Mouse (Mus musculus) hindbrain, embryonic 10.5 days (tissue): ENCODE measurements at regions not wholly inside any gene's neighbourhood (a gene's known extent, or its start where the extent isn't known, plus 50 kb on each side); places are given as distances from the start of the nearest gene placed in this dataset.

Experiments
- DNase-seq: peaks from one replicate; pipeline ENCODE4 v3.0.0-alpha.2; 2017; ENCODE audit warnings: low spot score
- H3K27ac ChIP-seq: fragments of 300-500 bp; sonication (generic); 2 replicates; pipeline ENCODE4 v1.5.1; 2016; ENCODE audit warnings: mild to moderate bottlenecking, moderate library complexity
- H3K27me3 ChIP-seq: fragments of 300-500 bp; sonication (generic); 2 replicates; pipeline ENCODE4 v1.6.1; 2016; ENCODE audit warnings: mild to moderate bottlenecking; ENCODE audit not compliant: poor library complexity, insufficient read depth, severe bottlenecking
- H3K36me3 ChIP-seq: fragments of 300-500 bp; sonication (generic); 2 replicates; pipeline ENCODE4 v1.6.1; 2016; ENCODE audit warnings: mild to moderate bottlenecking, moderate library complexity
- H3K4me1 ChIP-seq: fragments of 300-500 bp; sonication (generic); replicated peaks from 2 replicates; pipeline ENCODE4 v1.6.1; 2016; ENCODE audit warnings: mild to moderate bottlenecking
- H3K4me3 ChIP-seq: fragments of 300-500 bp; sonication (generic); 2 replicates; pipeline ENCODE4 v1.5.1; 2016; ENCODE audit warnings: mild to moderate bottlenecking, moderate library complexity
- H3K9me3 ChIP-seq: fragments of 300-500 bp; sonication (generic); 2 replicates; pipeline ENCODE4 v1.6.1; 2016; ENCODE audit warnings: mild to moderate bottlenecking, moderate library complexity
- WGBS: fragments of 180-500 bp; shearing (Covaris S2); methylation state at CpG from one replicate; pipeline ENCODE4 v1.1.7; 2016; 5-methylcytosine and 5-hydroxymethylcytosine counted together

DNA sequence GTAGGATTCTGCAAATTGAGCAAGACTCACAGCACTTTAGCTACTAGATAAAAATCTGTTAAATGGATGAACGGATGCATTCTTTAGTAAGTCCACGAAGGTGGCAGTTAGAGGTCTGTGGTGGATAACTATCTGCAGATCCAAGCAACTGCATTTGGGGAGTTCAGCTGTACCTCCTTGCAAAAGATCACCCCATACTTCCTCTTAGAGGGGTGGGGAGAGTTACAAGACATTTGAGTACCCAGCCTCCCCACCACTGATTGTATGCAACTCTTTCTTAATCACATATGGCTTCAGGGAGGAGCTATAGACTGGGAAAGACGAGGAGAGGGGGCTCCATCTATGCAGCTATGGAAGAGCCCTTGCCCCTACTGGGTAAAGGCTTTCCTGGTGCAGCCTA is 144.1 kb downstream of the Postn start:
- Histone ChIP-seq H3K27ac (no peak overlapping the region), H3K27me3 (no peaks in the 10 kb centered on the region), H3K4me1 (0 out of 2 replicates have a peak, but pooled peaks cover 2% of the 10 kb centered on the region), H3K36me3 (no peaks in the 10 kb centered on the region), H3K4me3 (no peak overlapping the region), H3K9me3 (no peaks in the 10 kb centered on the region)
- DNase-seq: no peak
- WGBS: 84% methylated on average over 3 of the region's 3 CpGs

DNA sequence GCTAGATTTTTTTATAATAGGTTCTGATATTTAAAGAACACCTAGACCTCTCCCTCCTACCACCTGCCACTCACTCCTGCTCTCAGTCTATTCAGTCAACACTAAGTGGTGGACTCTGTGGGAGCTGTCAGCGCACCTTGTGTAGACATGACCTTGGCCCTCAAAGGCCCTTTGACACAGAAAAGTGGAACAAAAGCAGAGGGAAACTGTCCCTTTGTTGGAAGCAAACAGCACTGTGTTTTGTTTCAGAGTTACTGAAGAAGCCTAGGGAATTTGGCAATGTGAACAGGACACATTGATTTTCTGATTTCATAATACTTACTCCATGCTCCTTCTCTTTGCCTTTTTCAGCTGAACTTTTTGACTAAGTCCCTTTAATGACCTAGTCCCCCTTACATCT is 146.7 kb downstream of the Postn start:
- H3K9me3 ChIP-seq: no peaks in the 10 kb centered on the region
- no peaks in the 10 kb centered on the region for H3K27me3 ChIP-seq
- no peak overlapping the region for H3K27ac ChIP-seq
- 0 out of 2 replicates have a peak, but pooled peaks cover 2% of the 10 kb centered on the region for H3K4me1 ChIP-seq
- no peak overlapping the region for H3K4me3 ChIP-seq
- H3K36me3 ChIP-seq: no peaks in the 10 kb centered on the region
- 51% methylated on average over 1 of the region's 1 CpGs for WGBS
- no peak for DNase-seq

- Histone ChIP-seq H3K27me3 (no peaks in the 10 kb centered on the region), H3K27ac (no peak overlapping the region), H3K9me3 (no peaks in the 10 kb centered on the region), H3K36me3 (no peaks in the 10 kb centered on the region), H3K4me3 (no peak overlapping the region), H3K4me1 (0 out of 2 replicates have a peak, but pooled peaks cover 2% of the 10 kb centered on the region)
- DNase-seq: no peak
- 81% methylated on average over 5 of the region's 5 CpGs for WGBS
Observed at GRCm38 (mm10) chr3:54508906-54509305, 148.0 kb downstream of the Postn start.

DNA sequence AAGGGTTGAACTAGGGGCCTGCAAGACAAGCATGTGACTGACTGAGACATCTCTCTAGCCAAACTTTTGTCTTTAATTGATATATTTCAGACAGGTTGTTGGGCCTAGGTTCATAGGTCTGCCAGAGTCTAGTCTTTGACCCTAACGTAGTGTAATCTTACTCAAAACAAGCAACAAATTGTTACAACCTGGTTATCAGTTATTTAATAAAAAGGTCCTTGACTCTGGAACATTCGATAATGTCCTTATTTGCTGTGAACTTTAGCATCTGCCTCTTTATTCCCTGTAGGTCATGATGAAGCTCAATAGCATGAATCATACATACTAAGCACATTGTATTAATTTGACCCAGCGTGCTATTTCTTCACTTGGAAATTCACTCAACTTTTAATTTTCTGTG is 156.3 kb downstream of the Postn start:
- H3K4me1 ChIP-seq: no peaks in the 10 kb centered on the region
- DNase-seq: no peak
- H3K4me3 ChIP-seq: no peak overlapping the region
- no peak overlapping the region for H3K27ac ChIP-seq
- H3K9me3 ChIP-seq: peaks cover 6% of the 10 kb centered on the region; the same call in 1 of the 2 replicates
- no peaks in the 10 kb centered on the region for H3K36me3 ChIP-seq
- H3K27me3 ChIP-seq: no peaks in the 10 kb centered on the region
- 85% methylated on average over 3 of the region's 3 CpGs for WGBS

- H3K27ac ChIP-seq: no peak overlapping the region
- no peaks in the 10 kb centered on the region for H3K36me3 ChIP-seq
- H3K9me3 ChIP-seq: peaks cover 13% of the 10 kb centered on the region
- H3K4me1 ChIP-seq: no peaks in the 10 kb centered on the region
- no peak overlapping the region for H3K4me3 ChIP-seq
- WGBS: 89% methylated on average over 2 of the region's 2 CpGs
- no peak for DNase-seq
- no peaks in the 10 kb centered on the region for H3K27me3 ChIP-seq
Observed at GRCm38 (mm10) chr3:54522716-54523115, 161.8 kb downstream of the Postn start.

DNA sequence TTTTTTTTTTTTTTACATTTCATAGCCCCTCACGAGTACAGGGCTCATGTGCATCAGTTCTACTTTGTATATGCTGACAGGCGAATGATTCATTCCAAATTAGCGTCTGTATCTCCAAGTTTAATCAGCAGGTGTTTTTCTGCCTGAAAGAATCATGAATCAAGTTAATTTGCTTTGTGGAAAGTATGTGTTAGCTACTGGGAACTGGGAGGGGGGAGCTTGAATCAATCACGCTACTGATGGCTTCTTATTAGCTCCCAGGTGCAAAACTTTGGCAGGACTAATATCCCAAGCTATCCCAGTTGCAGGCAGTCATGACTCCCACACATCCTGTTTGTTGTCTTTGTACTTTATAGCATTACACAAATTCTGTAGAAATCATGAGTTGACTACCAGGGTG is 165.7 kb downstream of the Postn start:
- 90% methylated on average over 4 of the region's 4 CpGs for WGBS
- no peak for DNase-seq
- no peaks in the 10 kb centered on the region for H3K27me3 ChIP-seq
- no peak overlapping the region for H3K27ac ChIP-seq
- no peak overlapping the region for H3K4me3 ChIP-seq
- no peaks in the 10 kb centered on the region for H3K36me3 ChIP-seq
- peaks cover 8% of the 10 kb centered on the region for H3K9me3 ChIP-seq
- H3K4me1 ChIP-seq: no peaks in the 10 kb centered on the region

- no peak overlapping the region for H3K4me3 ChIP-seq
- DNase-seq: no peak
- H3K36me3 ChIP-seq: no peaks in the 10 kb centered on the region
- H3K27me3 ChIP-seq: no peaks in the 10 kb centered on the region
- WGBS: 83% methylated on average over 3 of the region's 3 CpGs
- no peak overlapping the region for H3K27ac ChIP-seq
- peaks cover 8% of the 10 kb centered on the region for H3K9me3 ChIP-seq
- H3K4me1 ChIP-seq: no peaks in the 10 kb centered on the region
Observed at GRCm38 (mm10) chr3:54528292-54528691, 164.3 kb upstream of the Supt20 start.

GRCm38 (mm10) chr3:54530251-54530650 is 162.4 kb upstream of the Supt20 start:
- DNase-seq: no peak
- Histone ChIP-seq H3K4me3 (no peak overlapping the region), H3K27ac (no peak overlapping the region), H3K9me3 (peaks cover 8% of the 10 kb centered on the region), H3K27me3 (no peaks in the 10 kb centered on the region), H3K36me3 (no peaks in the 10 kb centered on the region), H3K4me1 (no peaks in the 10 kb centered on the region)
- WGBS: 71% methylated on average over 6 of the region's 6 CpGs

DNA sequence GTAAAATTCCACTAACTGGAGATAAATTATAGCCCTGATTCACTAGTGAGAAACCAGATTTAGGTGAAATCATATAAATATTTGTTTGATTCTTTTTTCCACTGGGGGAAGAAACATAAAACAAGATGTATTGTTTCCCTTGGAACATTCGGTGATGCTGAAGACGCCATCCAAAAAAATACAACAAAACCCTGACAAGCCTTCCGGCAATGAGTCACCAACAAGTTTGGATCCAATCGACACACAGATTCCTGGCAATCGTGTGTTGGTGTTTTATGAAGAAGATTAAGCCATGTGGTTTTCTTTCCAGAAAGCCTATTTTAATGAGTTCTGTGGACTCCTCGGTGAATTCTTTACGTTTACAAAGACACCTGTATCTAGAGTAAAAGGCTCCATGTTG is 157.2 kb upstream of the Supt20 start:
- 91% methylated on average over 7 of the region's 7 CpGs for WGBS
- Histone ChIP-seq H3K4me1 (no peaks in the 10 kb centered on the region), H3K9me3 (no peaks in the 10 kb centered on the region), H3K27me3 (no peaks in the 10 kb centered on the region), H3K27ac (no peak overlapping the region), H3K4me3 (no peak overlapping the region), H3K36me3 (no peaks in the 10 kb centered on the region)
- no peak for DNase-seq

DNA sequence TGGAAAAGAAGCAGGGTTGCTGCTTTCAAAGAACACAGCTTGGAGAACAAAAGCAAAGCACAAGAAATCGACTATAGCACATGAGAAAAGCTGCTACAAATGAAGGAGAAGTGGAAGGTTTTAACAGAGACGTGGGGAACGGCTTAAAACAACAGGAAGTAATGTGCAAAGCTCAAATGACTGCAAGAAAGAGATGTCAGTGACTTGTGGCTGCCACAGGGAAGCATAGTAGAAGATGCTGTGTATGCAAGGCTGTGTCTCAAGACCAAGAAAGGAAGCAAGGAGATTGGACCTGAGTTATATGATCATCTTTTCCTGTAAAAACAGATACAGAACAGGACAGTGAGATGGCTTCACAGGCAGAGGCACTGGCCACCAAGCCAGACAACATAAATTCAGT is 154.6 kb upstream of the Supt20 start:
- H3K27me3 ChIP-seq: no peaks in the 10 kb centered on the region
- H3K27ac ChIP-seq: no peak overlapping the region
- no peak for DNase-seq
- no peak overlapping the region for H3K4me3 ChIP-seq
- WGBS: 61% methylated on average over 3 of the region's 3 CpGs
- no peaks in the 10 kb centered on the region for H3K36me3 ChIP-seq
- H3K4me1 ChIP-seq: no peaks in the 10 kb centered on the region
- H3K9me3 ChIP-seq: peaks cover 4% of the 10 kb centered on the region

GRCm38 (mm10) chr3:54540540-54541080 is 152.0 kb upstream of the Supt20 start:
- Histone ChIP-seq H3K36me3 (no peaks in the 10 kb centered on the region), H3K27ac (no peak overlapping the region), H3K4me3 (no peak overlapping the region), H3K9me3 (peaks cover 4% of the 10 kb centered on the region), H3K27me3 (no peaks in the 10 kb centered on the region), H3K4me1 (no peaks in the 10 kb centered on the region)
- DNase-seq: no peak
- 80% methylated on average over 3 of the region's 3 CpGs for WGBS

DNA sequence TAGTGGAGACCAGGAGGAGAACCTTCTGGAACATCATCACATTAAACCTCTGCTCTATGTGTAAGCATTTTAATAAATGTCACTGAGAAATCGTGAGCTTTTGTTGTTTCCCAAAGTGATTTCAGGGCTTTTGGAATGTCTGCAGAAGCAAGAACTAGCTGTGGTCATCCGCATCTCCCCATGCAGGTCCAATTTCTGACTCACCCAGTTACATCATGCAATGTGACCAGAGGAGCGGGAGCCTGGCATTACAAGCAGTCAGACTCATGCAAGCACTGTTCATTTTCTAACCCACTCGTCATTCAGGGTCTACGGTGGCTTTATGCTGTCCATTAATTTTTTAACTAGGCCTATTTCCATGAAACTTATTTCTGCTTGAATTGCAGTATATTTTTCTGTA is 151.2 kb upstream of the Supt20 start:
- peaks cover 4% of the 10 kb centered on the region for H3K9me3 ChIP-seq
- H3K36me3 ChIP-seq: no peaks in the 10 kb centered on the region
- DNase-seq: no peak
- H3K4me3 ChIP-seq: no peak overlapping the region
- WGBS: 89% methylated on average over 5 of the region's 5 CpGs
- no peaks in the 10 kb centered on the region for H3K4me1 ChIP-seq
- no peaks in the 10 kb centered on the region for H3K27me3 ChIP-seq
- no peak overlapping the region for H3K27ac ChIP-seq

- no peaks in the 10 kb centered on the region for H3K4me1 ChIP-seq
- no peak overlapping the region for H3K27ac ChIP-seq
- H3K36me3 ChIP-seq: no peaks in the 10 kb centered on the region
- H3K27me3 ChIP-seq: no peaks in the 10 kb centered on the region
- H3K4me3 ChIP-seq: no peak overlapping the region
- peaks cover 4% of the 10 kb centered on the region for H3K9me3 ChIP-seq
- DNase-seq: no peak
Observed at GRCm38 (mm10) chr3:54545393-54545792, 147.2 kb upstream of the Supt20 start.

- H3K36me3 ChIP-seq: no peaks in the 10 kb centered on the region
- no peak overlapping the region for H3K27ac ChIP-seq
- H3K4me1 ChIP-seq: no peaks in the 10 kb centered on the region
- no peaks in the 10 kb centered on the region for H3K27me3 ChIP-seq
- H3K9me3 ChIP-seq: peaks cover 10% of the 10 kb centered on the region
- WGBS: 83% methylated on average over 9 of the region's 9 CpGs
- DNase-seq: no peak
- no peak overlapping the region for H3K4me3 ChIP-seq
Observed at GRCm38 (mm10) chr3:54551908-54552307, 140.7 kb upstream of the Supt20 start.
